Mouse (Mus musculus) neural tube, embryonic 13.5 days (tissue): ENCODE data around the gene Orai3. TPM values are rescaled to one million over a fixed set of nuclear protein-coding genes. Genes with fewer than 3 reads are reported as not detected.
A peak's percentile ranks its signal among the peaks of the same experiment; 100 is the strongest.

Experiments used
- ATAC-seq: fragments of 200-750 bp; cut with Nextera tagmentation; 2 replicates; pipeline ENCODE4 v1.8.0; 2017; ENCODE audit warnings: low read depth, mild to moderate bottlenecking, moderate TSS enrichment, moderate library complexity
- H3K27ac ChIP-seq: fragments of 300-500 bp; sonication (generic); replicated peaks from 2 replicates; pipeline ENCODE4 v1.5.1; 2015; ENCODE audit warnings: moderate library complexity, mild to moderate bottlenecking, inconsistent platforms
- H3K27me3 ChIP-seq: fragments of 300-500 bp; sonication (generic); 2 replicates; pipeline ENCODE4 v1.6.1; 2015; ENCODE audit warnings: mild to moderate bottlenecking, inconsistent platforms
- H3K36me3 ChIP-seq: fragments of 300-500 bp; sonication (generic); 2 replicates; pipeline ENCODE4 v1.6.1; 2015; ENCODE audit warnings: mild to moderate bottlenecking, inconsistent platforms
- H3K4me1 ChIP-seq: fragments of 300-500 bp; sonication (generic); replicated peaks from 2 replicates; pipeline ENCODE4 v1.6.1; 2015; ENCODE audit warnings: inconsistent platforms
- H3K4me2 ChIP-seq: fragments of 300-500 bp; sonication (generic); 2 replicates; pipeline ENCODE4 v1.6.1; 2015; ENCODE audit warnings: inconsistent platforms, mild to moderate bottlenecking, moderate library complexity
- H3K4me3 ChIP-seq: fragments of 300-500 bp; sonication (generic); 2 replicates; pipeline ENCODE4 v1.5.1; 2015; ENCODE audit warnings: mild to moderate bottlenecking, inconsistent platforms
- H3K9ac ChIP-seq: fragments of 300-500 bp; sonication (generic); 2 replicates; pipeline ENCODE4 v1.6.1; 2015; ENCODE audit warnings: moderate library complexity, mild to moderate bottlenecking, inconsistent platforms
- H3K9me3 ChIP-seq: fragments of 300-500 bp; sonication (generic); 2 replicates; pipeline ENCODE4 v1.6.1; 2016; ENCODE audit warnings: inconsistent platforms
- WGBS: fragments of 180-500 bp; shearing (Covaris S2); methylation state at CpG from one replicate; pipeline ENCODE4 v1.1.7; 2015; 5-methylcytosine and 5-hydroxymethylcytosine counted together
- polyA plus RNA-seq: library from polyadenylated mRNA; unstranded; fragments of >200 nt; fragmentation: Nextera tagmentation; extraction: Ambion mirVana; gene quantifications from 2 replicates; pipeline ENCODE4 v1.2.1, GENCODE M21; 2015

Orai3 gene
- polyA plus RNA-seq, 1 experiment from 2014 or later: 9.7 TPM

GRCm38 (mm10) chr7:127809846-127810245 lies 40.2 kb downstream of the Orai3 start:
- no peak overlapping the region for H3K4me2 ChIP-seq
- WGBS: 87% methylated on average over 1 of the region's 1 CpGs
- H3K36me3 ChIP-seq: peaks cover 82% of the 10 kb centered on the region

GRCm38 (mm10) chr7:127810650-127811049 lies 41.0 kb downstream of the Orai3 start:
- 88% methylated on average over 10 of the region's 10 CpGs for WGBS
- H3K4me3 ChIP-seq: no peak overlapping the region

More at GRCm38 (mm10) chr7:127809846-127810245, 40.2 kb downstream of the Orai3 start:
- Histone ChIP-seq H3K27ac (no peak overlapping the region), H3K4me3 (no peak overlapping the region), H3K27me3 (no peaks in the 10 kb centered on the region), H3K9ac (no peak overlapping the region), H3K4me1 (no peaks in the 10 kb centered on the region), H3K9me3 (no peaks in the 10 kb centered on the region)
- ATAC-seq: no peak

GRCm38 (mm10) chr7:127811240-127811639 lies 41.6 kb downstream of the Orai3 start:
- no peak overlapping the region for H3K4me2 ChIP-seq
- peaks cover 79% of the 10 kb centered on the region for H3K36me3 ChIP-seq
- H3K4me1 ChIP-seq: no peaks in the 10 kb centered on the region
- no peak overlapping the region for H3K9ac ChIP-seq
- H3K27me3 ChIP-seq: no peaks in the 10 kb centered on the region
- no peaks in the 10 kb centered on the region for H3K9me3 ChIP-seq
- ATAC-seq: no peak
- 90% methylated on average over 4 of the region's 4 CpGs for WGBS
- no peak overlapping the region for H3K4me3 ChIP-seq
- no peak overlapping the region for H3K27ac ChIP-seq

More at GRCm38 (mm10) chr7:127810650-127811049, 41.0 kb downstream of the Orai3 start:
- Histone ChIP-seq H3K27me3 (no peaks in the 10 kb centered on the region), H3K9me3 (no peaks in the 10 kb centered on the region), H3K4me1 (no peaks in the 10 kb centered on the region), H3K36me3 (peaks cover 81% of the 10 kb centered on the region), H3K9ac (no peak overlapping the region), H3K4me2 (no peak overlapping the region), H3K27ac (no peak overlapping the region)
- ATAC-seq: no peak

- no peak for ATAC-seq
- H3K9ac ChIP-seq: no peak overlapping the region
- no peak overlapping the region for H3K4me2 ChIP-seq
- WGBS: 91% methylated on average over 3 of the region's 3 CpGs
- H3K9me3 ChIP-seq: no peaks in the 10 kb centered on the region
- H3K27me3 ChIP-seq: no peaks in the 10 kb centered on the region
- H3K4me1 ChIP-seq: no peaks in the 10 kb centered on the region
- H3K4me3 ChIP-seq: no peak overlapping the region
- no peak overlapping the region for H3K27ac ChIP-seq
- H3K36me3 ChIP-seq: peaks cover 79% of the 10 kb centered on the region
Observed at GRCm38 (mm10) chr7:127812292-127812691, 42.7 kb downstream of the Orai3 start.

GRCm38 (mm10) chr7:127813821-127814220 lies 44.2 kb downstream of the Orai3 start:
- H3K9ac ChIP-seq: no peak overlapping the region
- H3K4me3 ChIP-seq: no peak overlapping the region
- H3K27ac ChIP-seq: no peak overlapping the region
- H3K4me2 ChIP-seq: no peak overlapping the region
- no peaks in the 10 kb centered on the region for H3K4me1 ChIP-seq
- ATAC-seq: no peak
- peaks cover 72% of the 10 kb centered on the region for H3K36me3 ChIP-seq
- no peaks in the 10 kb centered on the region for H3K9me3 ChIP-seq
- no peaks in the 10 kb centered on the region for H3K27me3 ChIP-seq
- 83% methylated on average over 4 of the region's 4 CpGs for WGBS

DNA sequence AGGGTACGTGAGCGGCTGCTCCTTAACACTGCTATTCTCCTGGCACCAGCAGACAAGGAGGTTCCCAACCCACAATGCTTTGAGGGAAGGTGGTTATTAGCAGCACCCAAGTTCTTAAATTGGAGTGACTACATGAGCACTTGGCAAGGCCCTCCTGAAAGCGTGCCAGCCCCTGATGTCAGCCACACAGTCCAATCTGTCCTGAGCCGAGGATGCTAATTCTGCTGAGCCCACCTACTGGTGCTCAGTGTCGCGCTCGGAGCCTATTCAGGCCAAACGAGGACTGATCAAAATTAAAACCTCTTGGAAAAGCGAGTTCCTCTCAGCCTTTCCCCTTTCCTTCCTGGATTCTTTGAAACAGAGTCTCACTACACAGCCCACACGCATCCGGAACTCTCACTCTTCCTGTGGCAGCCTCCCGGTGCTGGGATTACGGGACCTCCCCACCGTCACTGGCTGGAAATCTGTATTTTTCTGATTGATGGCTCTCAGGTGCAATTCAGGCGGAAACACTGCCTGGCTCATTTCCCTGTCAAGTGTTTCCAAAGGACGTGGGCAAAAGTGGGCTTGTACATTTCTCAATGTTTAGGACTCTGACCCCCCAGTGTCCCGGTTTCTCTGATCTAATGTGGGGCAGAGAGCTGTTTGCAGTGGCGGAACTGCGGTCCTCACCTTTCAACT lies 44.8 kb downstream of the Orai3 start:
- Histone ChIP-seq H3K27me3 (no peaks in the 10 kb centered on the region), H3K4me3 (no peak overlapping the region), H3K9me3 (no peaks in the 10 kb centered on the region), H3K4me1 (no peaks in the 10 kb centered on the region), H3K27ac (no peak overlapping the region), H3K36me3 (peaks cover 68% of the 10 kb centered on the region), H3K9ac (no peak overlapping the region), H3K4me2 (no peak overlapping the region)
- WGBS: 85% methylated on average over 19 of the region's 19 CpGs
- no peak for ATAC-seq

GRCm38 (mm10) chr7:127815116-127815665 lies 45.6 kb downstream of the Orai3 start:
- 93% methylated on average over 15 of the region's 15 CpGs for WGBS
- Histone ChIP-seq H3K27ac (no peak overlapping the region), H3K9ac (peak overlapping the region; percentile 26; the same call in 1 of the 2 replicates), H3K4me1 (no peaks in the 10 kb centered on the region), H3K4me3 (no peak overlapping the region), H3K4me2 (no peak overlapping the region), H3K36me3 (peaks cover 59% of the 10 kb centered on the region), H3K9me3 (no peaks in the 10 kb centered on the region), H3K27me3 (no peaks in the 10 kb centered on the region)
- ATAC-seq: no peak

GRCm38 (mm10) chr7:127815954-127816821 lies 46.6 kb downstream of the Orai3 start:
- peaks cover 49% of the 10 kb centered on the region for H3K36me3 ChIP-seq
- H3K27me3 ChIP-seq: no peaks in the 10 kb centered on the region
- no peak for ATAC-seq
- H3K9me3 ChIP-seq: no peaks in the 10 kb centered on the region
- WGBS: 66% methylated on average over 15 of the region's 15 CpGs
- H3K9ac ChIP-seq: peak overlapping the region; percentile 26
- peaks cover 6% of the 10 kb centered on the region; the same call in 1 of the 2 replicates for H3K4me1 ChIP-seq
- no peak overlapping the region for H3K4me2 ChIP-seq
- no peak overlapping the region for H3K27ac ChIP-seq
- H3K4me3 ChIP-seq: no peak overlapping the region

- peaks cover 12% of the 10 kb centered on the region; the same call in 1 of the 2 replicates for H3K4me1 ChIP-seq
- no peak overlapping the region for H3K4me2 ChIP-seq
- H3K27ac ChIP-seq: no peak overlapping the region
- no peaks in the 10 kb centered on the region for H3K27me3 ChIP-seq
- H3K9ac ChIP-seq: no peak overlapping the region
- no peaks in the 10 kb centered on the region for H3K9me3 ChIP-seq
- ATAC-seq: no peak
- peaks cover 42% of the 10 kb centered on the region for H3K36me3 ChIP-seq
- 79% methylated on average over 7 of the region's 7 CpGs for WGBS
- H3K4me3 ChIP-seq: no peak overlapping the region
Observed at GRCm38 (mm10) chr7:127817053-127817452, 47.4 kb downstream of the Orai3 start.

DNA sequence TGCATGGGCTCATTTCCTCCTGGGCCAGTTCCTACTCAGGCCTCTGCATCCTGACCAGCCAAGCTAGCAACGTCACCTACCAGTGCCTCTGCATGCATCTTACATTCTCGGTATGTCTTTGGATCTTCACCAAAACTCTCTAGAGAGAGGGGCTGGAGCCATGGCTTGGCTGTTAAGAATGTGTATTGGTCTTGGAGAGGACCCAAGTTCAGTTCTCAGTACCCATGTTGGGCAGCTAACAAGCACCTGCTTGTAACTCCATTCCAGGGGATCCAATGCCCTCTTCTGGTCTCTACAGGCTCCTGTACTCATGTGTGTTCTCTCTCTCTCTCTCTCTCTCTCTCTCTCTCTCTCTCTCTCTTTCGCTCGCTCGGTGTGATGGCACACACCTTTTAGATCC lies 48.2 kb downstream of the Orai3 start:
- peaks cover 35% of the 10 kb centered on the region for H3K36me3 ChIP-seq
- no peak overlapping the region for H3K4me2 ChIP-seq
- H3K4me1 ChIP-seq: peaks cover 18% of the 10 kb centered on the region
- no peaks in the 10 kb centered on the region for H3K9me3 ChIP-seq
- no peak overlapping the region for H3K9ac ChIP-seq
- no peaks in the 10 kb centered on the region for H3K27me3 ChIP-seq
- ATAC-seq: no peak
- no peak overlapping the region for H3K27ac ChIP-seq
- no peak overlapping the region for H3K4me3 ChIP-seq
- WGBS: 91% methylated on average over 5 of the region's 5 CpGs

DNA sequence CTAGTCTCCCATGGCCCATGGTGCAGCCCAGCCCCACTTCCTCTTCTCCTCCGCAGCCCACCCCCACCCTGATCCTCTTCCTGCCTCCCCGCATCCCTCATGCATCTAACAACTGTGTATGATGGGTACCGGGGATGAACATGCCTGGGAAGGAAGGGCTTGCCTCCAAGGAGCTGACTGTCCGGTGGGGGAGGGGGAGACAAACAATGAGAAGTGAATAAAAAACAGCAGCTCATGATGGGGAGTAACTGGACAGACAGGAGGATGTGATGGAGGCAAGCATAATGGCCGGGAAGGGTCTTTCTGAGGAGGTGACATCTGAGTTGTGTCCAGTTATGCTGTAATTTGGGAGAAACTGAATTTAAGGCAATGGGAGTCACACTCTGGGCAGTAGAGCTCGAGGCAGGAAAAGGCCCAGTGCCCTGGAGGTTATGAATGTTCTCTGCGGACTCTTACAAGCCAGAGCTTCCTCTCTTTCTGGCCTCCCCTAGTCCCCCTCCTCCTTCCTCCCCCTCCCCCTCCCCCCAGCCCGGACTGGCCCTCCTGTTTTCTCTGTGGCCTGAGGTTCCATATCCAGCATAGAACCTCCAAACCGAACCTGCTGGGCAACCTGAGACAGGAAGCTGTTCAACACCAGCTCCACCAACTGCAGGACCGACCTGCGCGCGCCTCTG lies 51.4 kb downstream of the Orai3 start:
- peaks cover 38% of the 10 kb centered on the region for H3K4me1 ChIP-seq
- H3K9me3 ChIP-seq: no peaks in the 10 kb centered on the region
- 76% methylated on average over 13 of the region's 13 CpGs for WGBS
- H3K4me3 ChIP-seq: no peak overlapping the region
- H3K36me3 ChIP-seq: peaks cover 9% of the 10 kb centered on the region; the same call in 1 of the 2 replicates
- no peak overlapping the region for H3K27ac ChIP-seq
- no peak overlapping the region for H3K4me2 ChIP-seq
- no peak overlapping the region for H3K9ac ChIP-seq
- no peak for ATAC-seq
- H3K27me3 ChIP-seq: no peaks in the 10 kb centered on the region

DNA sequence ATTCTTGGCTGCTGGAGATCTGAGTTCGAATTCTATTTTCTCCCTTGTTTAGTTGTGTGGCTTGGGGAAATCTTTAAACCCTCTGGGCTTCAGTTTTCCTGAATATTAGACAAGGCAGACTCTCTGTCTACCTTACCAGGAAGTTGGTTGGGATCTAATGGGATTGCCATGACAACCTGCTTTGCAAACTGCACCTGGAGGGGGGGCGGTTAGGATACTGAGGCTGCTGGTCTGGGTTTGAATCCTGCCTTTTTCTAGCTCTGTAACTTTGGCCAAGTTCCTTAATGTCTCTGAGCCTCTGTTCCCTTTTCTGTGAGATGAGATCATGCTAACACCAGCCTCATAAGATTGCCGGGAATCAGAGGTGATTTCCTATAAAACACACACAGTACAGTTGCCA lies 52.9 kb downstream of the Orai3 start:
- Histone ChIP-seq H3K36me3 (peaks cover 8% of the 10 kb centered on the region; the same call in 1 of the 2 replicates), H3K27me3 (no peaks in the 10 kb centered on the region), H3K4me1 (peaks cover 38% of the 10 kb centered on the region), H3K9me3 (no peaks in the 10 kb centered on the region), H3K9ac (no peak overlapping the region), H3K4me3 (no peak overlapping the region), H3K4me2 (no peak overlapping the region), H3K27ac (no peak overlapping the region)
- no peak for ATAC-seq
- 90% methylated on average over 3 of the region's 3 CpGs for WGBS
